Mouse (Mus musculus): Measurements from ENCODE around the gene 1700001C19Rik. TPM values are rescaled to one million over a fixed set of nuclear protein-coding genes. Genes with fewer than 3 reads are reported as not detected.

Gene 1700001C19Rik
- polyA plus RNA-seq, 1 experiment from 2014 or later: 0.67 TPM

DNA sequence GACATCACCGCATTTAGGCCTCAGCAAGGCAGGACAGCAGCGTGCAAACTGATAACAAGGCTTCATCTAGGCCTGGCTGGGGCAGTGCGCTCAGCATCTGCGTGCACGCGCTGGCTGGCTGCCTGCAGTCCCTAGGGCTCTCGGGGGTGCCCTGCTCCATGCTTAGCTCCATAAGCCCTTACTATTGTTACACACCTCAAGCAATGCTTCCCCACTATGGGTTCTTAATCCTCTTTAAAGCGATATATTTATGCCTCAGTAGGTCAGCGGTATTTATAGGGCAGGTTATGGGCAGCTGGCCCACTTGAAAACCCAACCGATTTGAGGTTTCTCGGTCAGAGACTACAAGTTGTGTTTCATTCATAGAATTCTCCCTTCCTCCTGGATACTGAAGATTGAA is 55.3 kb downstream of the 1700001C19Rik start:
- no peaks in the 10 kb centered on the region; the same call in 1 of the 2 replicates for H3K27me3 ChIP-seq (ENCODE audit: insufficient read depth, poor library complexity, severe bottlenecking)
- H3K4me3 ChIP-seq: no peak overlapping the region
- peaks cover 7% of the 10 kb centered on the region; the same call in 1 of the 2 replicates for H3K9me3 ChIP-seq
- no peak overlapping the region for H3K27ac ChIP-seq
- H3K4me1 ChIP-seq (replicated peaks): peaks cover 11% of the 10 kb centered on the region
- H3K36me3 ChIP-seq: peaks cover 59% of the 10 kb centered on the region
- DNase-seq (ENCODE audit: low spot score): no peak
- 86% methylated on average over 11 of the region's 11 CpGs for WGBS

- H3K36me3 ChIP-seq: peaks cover 86% of the 10 kb centered on the region
- no peak overlapping the region for H3K27ac ChIP-seq
- 82% methylated on average over 15 of the region's 15 CpGs for WGBS
- H3K4me3 ChIP-seq: no peak overlapping the region
- no peaks in the 10 kb centered on the region for H3K4me1 ChIP-seq (replicated peaks)
- H3K27me3 ChIP-seq (ENCODE audit: insufficient read depth, poor library complexity, severe bottlenecking): no peaks in the 10 kb centered on the region
- H3K9me3 ChIP-seq: no peaks in the 10 kb centered on the region
- DNase-seq (ENCODE audit: low spot score): no peak
Measured at GRCm38 (mm10) chr17:47378133-47378532, 59.0 kb downstream of the 1700001C19Rik start.

DNA sequence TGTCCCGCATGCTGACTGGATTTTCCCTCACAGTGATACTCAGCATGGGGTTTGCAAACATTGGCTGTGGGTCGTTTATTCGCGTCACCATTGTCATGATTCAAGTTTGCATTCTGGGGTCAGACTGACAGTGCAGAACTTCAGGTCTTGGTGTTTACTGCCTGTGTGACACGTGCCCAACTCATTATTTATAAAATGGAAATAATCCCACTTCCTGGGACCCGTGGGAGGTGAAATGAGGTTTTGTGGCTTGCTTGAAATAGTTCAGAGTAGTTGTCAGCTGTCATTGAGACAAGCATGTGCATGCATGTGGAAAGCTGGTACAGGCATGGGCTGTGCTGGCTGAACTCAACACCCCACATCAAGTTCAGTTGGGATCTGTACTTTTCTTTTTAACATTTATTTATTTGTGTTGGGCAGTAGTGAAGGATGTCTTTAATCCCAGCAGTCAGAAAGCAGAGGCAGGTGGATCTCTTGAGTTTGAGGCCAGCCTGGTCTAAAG is 60.3 kb downstream of the 1700001C19Rik start:
- H3K27ac ChIP-seq: no peak overlapping the region
- peaks cover 97% of the 10 kb centered on the region for H3K36me3 ChIP-seq
- no peaks in the 10 kb centered on the region for H3K27me3 ChIP-seq (ENCODE audit: insufficient read depth, poor library complexity, severe bottlenecking)
- DNase-seq (ENCODE audit: low spot score): no peak
- H3K4me3 ChIP-seq: no peak overlapping the region
- 93% methylated on average over 6 of the region's 6 CpGs for WGBS
- no peaks in the 10 kb centered on the region for H3K4me1 ChIP-seq (replicated peaks)
- H3K9me3 ChIP-seq: no peaks in the 10 kb centered on the region

DNA sequence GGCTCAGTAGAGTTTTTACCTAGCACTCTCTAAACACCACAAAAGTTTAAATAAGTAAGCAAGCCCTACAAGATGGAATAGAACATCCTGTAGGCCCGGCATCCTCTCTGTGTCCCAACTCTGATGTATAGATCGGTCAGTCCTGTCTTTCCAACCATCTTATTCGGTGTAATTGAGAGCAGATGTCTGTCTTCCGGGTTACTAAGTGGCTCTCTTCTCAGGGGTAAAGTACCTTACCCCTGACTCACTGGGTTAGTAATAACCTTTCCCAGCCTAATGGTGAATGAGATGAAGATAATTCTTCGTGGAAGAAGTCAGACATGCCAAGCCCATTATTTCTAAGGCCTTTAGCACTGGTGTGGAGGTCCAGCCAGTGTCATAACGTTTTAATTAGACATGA is 63.2 kb downstream of the 1700001C19Rik start:
- Histone ChIP-seq H3K36me3 (peaks cover 70% of the 10 kb centered on the region), H3K9me3 (no peaks in the 10 kb centered on the region), H3K27ac (no peak overlapping the region), H3K4me3 (no peak overlapping the region), H3K27me3 (ENCODE audit: insufficient read depth, poor library complexity, severe bottlenecking) (no peaks in the 10 kb centered on the region), H3K4me1 (replicated peaks) (peaks cover 16% of the 10 kb centered on the region)
- WGBS: 81% methylated on average over 6 of the region's 6 CpGs
- DNase-seq (ENCODE audit: low spot score): no peak

DNA sequence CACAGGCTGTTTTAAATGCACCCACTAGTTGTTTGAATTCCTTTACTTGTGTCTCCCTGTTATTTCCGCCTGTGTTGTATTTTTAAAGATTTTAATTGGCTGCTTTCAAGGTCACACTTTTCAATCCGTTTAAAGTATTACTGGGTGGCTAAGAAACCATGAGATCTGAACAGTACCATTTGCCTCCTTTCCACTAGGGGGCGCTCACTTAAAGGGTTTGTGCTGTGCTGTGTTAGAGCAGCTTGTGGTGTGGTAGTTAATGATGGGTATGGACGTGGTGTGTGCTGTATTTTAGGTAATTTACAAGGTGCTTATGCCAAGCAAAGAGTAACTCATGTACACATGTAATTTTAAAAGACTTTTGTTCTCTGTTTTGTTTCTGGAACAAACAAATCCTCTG is 65.7 kb downstream of the 1700001C19Rik start:
- 14% methylated on average over 4 of the region's 4 CpGs for WGBS
- Histone ChIP-seq H3K27me3 (ENCODE audit: insufficient read depth, poor library complexity, severe bottlenecking) (peaks cover 14% of the 10 kb centered on the region), H3K4me3 (no peak overlapping the region), H3K27ac (no peak overlapping the region), H3K9me3 (no peaks in the 10 kb centered on the region), H3K36me3 (peaks cover 44% of the 10 kb centered on the region), H3K4me1 (replicated peaks) (peaks cover 16% of the 10 kb centered on the region)
- peak; percentile 56 for DNase-seq (ENCODE audit: low spot score)

GRCm38 (mm10) chr17:47369087-47369443 is 68.1 kb downstream of the 1700001C19Rik start:
- Histone ChIP-seq H3K4me1 (replicated peaks) (peaks cover 16% of the 10 kb centered on the region), H3K27ac (peak overlapping the region; percentile 88), H3K4me3 (peak overlapping the region; percentile 75), H3K27me3 (ENCODE audit: insufficient read depth, poor library complexity, severe bottlenecking) (peaks cover 33% of the 10 kb centered on the region), H3K9me3 (no peaks in the 10 kb centered on the region), H3K36me3 (peaks cover 21% of the 10 kb centered on the region)
- DNase-seq (ENCODE audit: low spot score): no peak
- 1% methylated on average over 20 of the region's 20 CpGs for WGBS

GRCm38 (mm10) chr17:47368401-47369086 is 68.6 kb downstream of the 1700001C19Rik start, which contains the start of gene Mrps10:
Gene Mrps10, plus strand, starts transcription at chr17:47368887.
- Histone ChIP-seq H3K27me3 (ENCODE audit: insufficient read depth, poor library complexity, severe bottlenecking) (peaks cover 33% of the 10 kb centered on the region), H3K9me3 (no peaks in the 10 kb centered on the region), H3K27ac (peak within 1 kb of the TSS; percentile 88), H3K4me3 (peak within 1 kb of the TSS; percentile 75), H3K4me1 (replicated peaks) (peaks cover 16% of the 10 kb centered on the region), H3K36me3 (peaks cover 15% of the 10 kb centered on the region)
- peak; percentile 90 for DNase-seq (ENCODE audit: low spot score)
- WGBS: 4% methylated on average over 35 of the region's 35 CpGs

Other genes with a start within 250 kb of the 1700001C19Rik start
- 85.2 and 86.5 TPM in 2 replicates for gene Mrps10, start 68.5 kb downstream of the 1700001C19Rik start, polyA plus RNA-seq (2016; fragmentation: Nextera tagmentation; extraction: Ambion mirVana)
- gene Guca1b, start 52.0 kb downstream of the 1700001C19Rik start, polyA plus RNA-seq (2016; fragmentation: Nextera tagmentation; extraction: Ambion mirVana): 0.97 and 1.0 TPM in 2 replicates
- gene Guca1a, start 36.8 kb downstream of the 1700001C19Rik start, polyA plus RNA-seq (2016; fragmentation: Nextera tagmentation; extraction: Ambion mirVana): 1.8 and 2.1 TPM in 2 replicates
- 0.24 and 0.54 TPM in 2 replicates for gene AI661453, start 761 bp downstream of the 1700001C19Rik start, polyA plus RNA-seq (2016; fragmentation: Nextera tagmentation; extraction: Ambion mirVana)
- gene Taf8, start 64.9 kb upstream of the 1700001C19Rik start, polyA plus RNA-seq (2016; fragmentation: Nextera tagmentation; extraction: Ambion mirVana): 32.5 and 36.0 TPM in 2 replicates
- gene Ccnd3, start 67.7 kb upstream of the 1700001C19Rik start, polyA plus RNA-seq (2016; fragmentation: Nextera tagmentation; extraction: Ambion mirVana): 289 and 330 TPM in 2 replicates
- gene Bysl, start 174.1 kb upstream of the 1700001C19Rik start, polyA plus RNA-seq (2016; fragmentation: Nextera tagmentation; extraction: Ambion mirVana): 39.0 and 40.6 TPM in 2 replicates
- gene Med20, start 174.2 kb upstream of the 1700001C19Rik start, polyA plus RNA-seq (2016; fragmentation: Nextera tagmentation; extraction: Ambion mirVana): 41.2 and 45.9 TPM in 2 replicates
- gene Gm20517, start 174.2 kb upstream of the 1700001C19Rik start, polyA plus RNA-seq (2016; fragmentation: Nextera tagmentation; extraction: Ambion mirVana): 1.9 and 2.1 TPM in 2 replicates
- gene Usp49, start 193.3 kb upstream of the 1700001C19Rik start, polyA plus RNA-seq (2016; fragmentation: Nextera tagmentation; extraction: Ambion mirVana): 6.7 and 8.4 TPM in 2 replicates